In the genomic region with DNA sequence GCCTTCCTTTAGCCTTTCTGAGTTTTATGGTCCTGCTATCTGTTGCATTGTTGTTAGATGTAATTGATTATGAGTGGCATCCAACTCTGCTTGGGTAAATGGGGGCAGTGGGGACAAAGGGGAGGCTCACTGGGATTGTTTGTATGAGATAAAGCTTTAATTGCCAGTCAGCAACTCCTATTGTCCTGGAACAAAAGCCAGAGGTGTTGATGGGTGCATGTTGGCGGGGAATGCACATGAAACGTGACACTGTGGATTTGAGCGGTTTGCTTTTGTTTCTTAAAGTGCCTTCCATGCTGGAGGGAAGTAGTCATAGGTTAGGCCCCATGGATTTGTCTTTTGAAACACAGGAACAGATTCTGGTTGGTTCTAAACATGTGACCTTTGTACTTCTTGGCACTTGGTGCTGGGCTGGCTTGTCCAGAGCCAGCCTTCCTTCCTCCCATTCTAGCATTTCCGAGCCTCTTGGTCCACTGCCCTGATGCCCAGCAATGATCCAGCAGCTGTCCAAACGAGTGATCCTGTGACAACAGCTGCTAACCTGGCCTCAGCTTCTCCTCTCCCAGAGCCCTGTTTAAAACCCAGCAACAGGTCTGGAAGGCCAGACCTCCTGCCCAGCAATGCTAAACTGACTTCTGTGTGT, we compare ENCODE assay signal across 10 mouse cellular contexts.
DNase-seq lines count a peak whose midpoint lies in the region; ATAC-seq lines count a peak whose summit lies in the region.
"Had no signal": no experiment of that assay in that cellular context is flagged by ENCODE, and none has a peak within 500 bp of the region (broad histone marks: within the 10 kb centered on the region; RNA-seq: fewer than 3 reads in every experiment).

No protein-coding gene starts in this region.

- 42% methylated on average over 5 of the region's 5 CpGs for WGBS in heart, embryonic 10.5 days
- WGBS in liver, embryonic 13.5 days (ENCODE audit: insufficient replicate concordance), result 66% methylated on average over 5 of the region's 5 CpGs

- H3K27ac ChIP-seq in heart, embryonic 10.5 days, result peak overlapping the region; percentile 43; the same call in 1 of the 2 replicates
- H3K27ac ChIP-seq in liver, embryonic 13.5 days, result peak overlapping the region; percentile 20
- H3K27ac ChIP-seq: lung, embryonic 15.5 days; neural tube, embryonic 12.5 days had no signal

- ATAC-seq in liver, embryonic 13.5 days (ENCODE audit: low read depth), result no peak

- no peak overlapping the region for H3K4me2 ChIP-seq in liver, embryonic 13.5 days
- H3K4me2 ChIP-seq: lung, embryonic 15.5 days; neural tube, embryonic 12.5 days had no signal

- H3K4me1 ChIP-seq in heart, embryonic 10.5 days, result peaks cover 35% of the 10 kb centered on the region
- H3K4me1 ChIP-seq in liver, embryonic 13.5 days (replicated peaks), result peaks cover 86% of the 10 kb centered on the region

- H3K27me3 ChIP-seq in heart, embryonic 10.5 days (ENCODE audit: insufficient read depth, poor library complexity, severe bottlenecking), result no peaks in the 10 kb centered on the region
- no peaks in the 10 kb centered on the region for H3K27me3 ChIP-seq in liver, embryonic 13.5 days
- H3K27me3 ChIP-seq: lung, embryonic 15.5 days; neural tube, embryonic 12.5 days had no signal

- H3K4me3 ChIP-seq in heart, embryonic 10.5 days, result no peak overlapping the region
- no peak overlapping the region for H3K4me3 ChIP-seq in liver, embryonic 13.5 days (replicated peaks)
- H3K4me3 ChIP-seq: lung, embryonic 15.5 days; neural tube, embryonic 12.5 days had no signal

- peak; percentile 98 for DNase-seq in heart, adult 11 months
- no peak for DNase-seq in heart, adult 8-10 months (ENCODE audit: low spot score)
- peak; percentile 19 for DNase-seq in R1 (ENCODE audit: low read depth, low spot score)
- no peak for DNase-seq in heart, embryonic 10.5 days (ENCODE audit: low spot score)
- no peak for DNase-seq in liver, embryonic 13.5 days
- DNase-seq in left cerebral cortex, adult 11 months (ENCODE audit: low spot score), result no peak
- no peak for DNase-seq in urinary bladder, postnatal 4 days (ENCODE audit: low spot score in 2 of 2)
- DNase-seq in thymus, postnatal 0 days (ENCODE audit: low spot score), result no peak

- H3K9me3 ChIP-seq in heart, embryonic 10.5 days, result no peaks in the 10 kb centered on the region
- H3K9me3 ChIP-seq in liver, embryonic 13.5 days (replicated peaks), result no peaks in the 10 kb centered on the region
- H3K9me3 ChIP-seq: lung, embryonic 15.5 days; neural tube, embryonic 12.5 days had no signal

- H3K9ac ChIP-seq in liver, embryonic 13.5 days, result no peak overlapping the region
- H3K9ac ChIP-seq: lung, embryonic 15.5 days; neural tube, embryonic 12.5 days had no signal

- H3K36me3 ChIP-seq in heart, embryonic 10.5 days, result no peaks in the 10 kb centered on the region
- H3K36me3 ChIP-seq in liver, embryonic 13.5 days, result no peaks in the 10 kb centered on the region
- H3K36me3 ChIP-seq: lung, embryonic 15.5 days; neural tube, embryonic 12.5 days had no signal

Comparison
In these comparisons a context has a peak if more than half of its experiments do, and no peak if none do; other contexts are left out.
1. DNase-seq: peak in heart, adult 11 months (single experiment) and R1 (single experiment); none in heart, adult 8-10 months (single experiment), heart, embryonic 10.5 days (single experiment), liver, embryonic 13.5 days (single experiment), left cerebral cortex, adult 11 months (single experiment), urinary bladder, postnatal 4 days (0 of 2) and thymus, postnatal 0 days (single experiment).